Mouse (Mus musculus): ENCODE measurements at regions not wholly inside any gene's neighbourhood (a gene's known extent, or its start where the extent isn't known, plus 50 kb on each side); places are given as distances from the start of the nearest gene placed in this dataset.

DNA sequence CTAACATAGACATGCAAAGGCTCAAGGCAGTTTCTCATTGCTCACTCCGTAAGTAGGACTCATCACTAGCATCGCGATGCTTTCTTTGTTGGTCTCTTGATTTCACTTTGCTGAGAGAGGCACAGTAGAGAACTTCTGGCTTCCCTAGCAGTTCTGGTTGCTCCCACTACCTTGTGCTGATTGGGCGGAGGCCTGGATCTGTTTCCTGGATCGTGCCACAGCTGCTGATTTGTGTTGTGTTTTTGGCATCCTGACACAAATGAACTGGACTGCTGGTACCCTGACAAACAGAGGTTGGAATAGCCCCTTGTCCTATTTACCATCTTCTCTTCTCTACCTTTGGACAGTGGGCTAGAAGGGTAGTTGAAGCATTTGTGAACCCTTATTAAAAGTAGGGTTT lies 522.0 kb downstream of the Ptprc start:
- no peak for ATAC-seq (replicated peaks; ENCODE audit: low FRiP score, poor library complexity, severe bottlenecking)

DNA sequence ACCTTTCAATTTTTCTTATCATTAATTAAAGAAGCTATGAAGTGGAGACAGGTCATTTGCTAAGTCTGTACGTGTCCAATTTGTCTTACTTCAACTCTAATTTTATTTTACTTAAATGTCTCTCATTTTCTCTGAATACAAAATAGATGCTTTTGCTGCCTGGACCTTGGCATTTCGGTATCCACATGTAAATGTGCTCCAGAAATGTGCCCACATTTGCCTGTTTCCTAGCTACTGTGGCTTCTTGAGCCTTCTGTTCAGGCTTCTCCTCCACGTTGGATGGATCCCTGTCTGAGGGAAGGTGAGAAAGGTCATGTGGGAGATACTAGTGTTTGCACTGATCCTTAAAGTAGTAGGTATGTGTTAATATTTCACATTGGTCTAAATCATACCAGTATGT lies 524.9 kb downstream of the Ptprc start:
- no peak for ATAC-seq (replicated peaks; ENCODE audit: low FRiP score, poor library complexity, severe bottlenecking)

DNA sequence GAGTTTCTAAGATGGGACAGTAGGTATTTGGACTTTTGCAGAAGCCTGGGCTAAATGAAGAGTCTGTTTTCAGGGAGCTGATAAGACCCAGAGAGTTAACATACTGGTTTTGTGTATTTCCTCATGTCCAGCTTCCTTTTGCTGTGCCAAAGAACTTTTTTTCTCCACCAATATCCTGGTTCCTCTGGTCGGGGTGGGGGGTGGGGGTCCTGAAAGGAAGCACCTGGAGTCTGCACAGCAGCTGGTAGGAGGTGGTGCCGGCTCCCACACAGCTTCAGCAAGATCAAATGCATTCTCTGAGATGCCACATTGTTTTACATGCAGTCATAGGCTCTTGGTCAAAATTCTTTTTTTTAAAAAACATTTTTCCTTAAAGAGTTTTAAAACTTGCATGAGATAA lies 525.4 kb downstream of the Ptprc start:
- ATAC-seq (replicated peaks; ENCODE audit: low FRiP score, poor library complexity, severe bottlenecking) = no peak

DNA sequence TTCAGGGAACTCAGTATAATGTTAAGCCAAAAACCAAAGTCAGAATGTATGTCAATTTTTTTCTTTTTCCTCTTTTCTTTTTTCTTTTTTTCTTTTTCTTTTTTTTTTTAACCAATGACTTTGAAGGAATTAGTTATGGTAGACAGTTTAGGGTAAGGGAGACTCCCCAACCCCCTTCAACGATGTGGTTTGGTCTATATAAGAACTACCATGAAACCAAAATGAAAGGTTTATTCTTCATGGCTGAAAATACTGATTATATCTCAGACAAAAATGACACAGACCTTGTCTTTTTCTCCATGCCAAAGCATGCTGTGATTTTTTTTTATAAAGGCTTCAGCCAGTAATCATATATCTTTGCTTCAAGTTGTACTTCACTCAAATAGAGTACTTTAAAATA lies 526.7 kb downstream of the Ptprc start:
- ATAC-seq (replicated peaks; ENCODE audit: low FRiP score, poor library complexity, severe bottlenecking) = no peak

DNA sequence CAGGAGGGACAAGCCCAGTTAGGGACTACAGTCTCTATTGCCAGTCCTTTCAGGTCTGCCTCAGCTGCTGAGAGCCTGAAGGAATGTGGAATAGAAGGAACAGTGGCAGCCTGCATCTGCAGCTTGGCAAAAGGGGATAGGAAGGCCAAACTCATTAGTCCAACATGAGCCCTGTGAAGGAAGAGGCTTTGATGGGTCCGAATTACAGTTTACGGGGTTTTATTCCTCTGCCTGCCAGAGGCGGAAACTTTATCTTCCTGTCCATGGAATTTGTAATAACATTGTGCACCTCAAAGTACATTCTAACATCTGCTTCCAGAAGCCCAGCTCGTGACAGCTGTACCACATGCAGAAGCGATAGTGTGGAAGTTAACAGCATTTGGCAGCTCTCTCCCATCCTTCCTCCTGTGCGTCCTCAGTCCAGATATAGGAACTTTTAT lies 530.9 kb downstream of the Ptprc start:
- no peak for ATAC-seq (replicated peaks; ENCODE audit: low FRiP score, poor library complexity, severe bottlenecking)

DNA sequence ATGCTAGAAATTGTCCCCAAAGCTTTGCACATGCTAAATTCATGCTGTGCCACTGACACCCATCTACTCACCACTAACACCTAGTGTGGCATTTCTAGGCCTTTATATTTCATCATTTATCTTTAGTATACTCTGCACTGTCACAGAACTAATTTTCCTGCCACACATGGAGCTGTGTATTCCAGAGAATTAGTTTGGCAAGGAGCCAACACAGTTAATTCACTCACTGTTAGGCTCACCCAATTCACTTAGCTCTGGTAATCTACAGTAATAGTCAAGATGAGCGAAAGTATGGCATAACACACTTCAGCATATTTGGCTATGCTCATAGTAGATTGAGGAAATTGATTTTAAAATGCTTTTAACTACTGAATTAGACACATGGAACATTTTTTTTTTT lies 532.0 kb downstream of the Ptprc start:
- no peak for ATAC-seq (replicated peaks; ENCODE audit: low FRiP score, poor library complexity, severe bottlenecking)

DNA sequence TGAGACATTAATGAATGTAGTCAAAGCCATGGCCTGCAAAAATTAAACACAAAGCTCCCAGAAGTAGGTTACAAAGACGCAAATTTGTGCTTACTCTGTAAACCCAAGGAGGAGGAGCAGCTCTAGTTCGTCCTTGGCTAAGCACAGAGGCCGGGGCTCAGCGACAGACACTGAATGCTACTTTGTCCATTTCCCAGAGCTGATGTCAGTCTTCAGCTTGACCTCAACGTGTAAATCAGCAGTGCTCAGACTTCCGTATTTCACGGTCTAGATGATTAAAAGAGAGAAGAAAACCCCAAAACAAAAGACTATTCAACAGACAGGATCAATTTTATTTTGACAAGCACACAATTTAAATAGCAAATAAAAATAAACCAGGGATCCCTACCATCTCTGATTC lies 534.7 kb downstream of the Ptprc start:
- ATAC-seq (replicated peaks; ENCODE audit: low FRiP score, poor library complexity, severe bottlenecking) = no peak

DNA sequence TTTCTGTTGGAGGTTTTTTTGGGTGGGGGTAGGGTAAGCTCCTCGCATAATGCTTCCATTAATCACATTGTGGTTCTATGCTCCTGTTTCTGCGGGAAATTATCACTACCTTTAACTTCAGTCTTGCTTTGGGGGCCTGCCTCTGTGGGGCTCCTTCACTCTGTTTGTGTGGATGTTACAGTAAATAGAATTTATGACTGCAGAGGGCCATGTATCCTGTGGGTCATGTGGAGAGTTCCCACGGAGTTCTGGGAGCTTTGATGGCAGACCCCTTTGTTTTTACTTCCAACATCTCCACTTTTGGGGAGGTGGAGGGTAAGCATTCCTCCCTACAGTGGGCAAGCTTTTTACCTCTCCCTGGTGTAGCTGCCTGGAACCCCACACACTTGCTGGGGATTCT lies 538.6 kb downstream of the Ptprc start:
- ATAC-seq (replicated peaks; ENCODE audit: low FRiP score, poor library complexity, severe bottlenecking) = no peak

DNA sequence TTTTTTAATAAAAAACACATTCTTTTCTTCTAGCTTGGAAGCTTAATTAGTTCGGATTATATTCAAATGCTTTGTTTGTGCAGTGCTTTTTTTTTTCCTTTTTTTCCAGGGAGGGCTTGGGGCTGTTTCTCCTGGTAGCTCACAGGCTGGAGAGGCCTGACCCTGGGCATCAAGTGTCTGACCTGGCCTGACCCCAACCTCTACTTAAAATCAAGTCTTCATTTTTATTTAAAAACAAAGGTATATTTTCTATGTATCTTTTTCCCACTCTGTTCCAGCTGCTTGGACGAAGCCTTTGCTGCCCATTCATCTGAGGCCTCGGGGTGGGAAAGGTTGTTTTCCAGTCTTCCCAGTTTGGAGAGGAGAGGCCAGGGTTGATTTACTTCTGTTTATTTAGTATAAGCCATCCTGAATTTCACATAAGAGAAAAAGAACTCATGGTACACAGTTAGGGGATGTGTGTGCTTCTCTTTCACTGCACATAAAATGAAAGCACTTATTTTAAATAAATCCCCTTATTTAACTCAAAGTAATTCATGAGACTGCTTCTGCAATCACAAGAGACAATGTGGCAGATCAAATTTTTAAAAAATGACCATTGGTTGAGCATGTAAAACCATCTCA lies 539.1 kb downstream of the Ptprc start:
- no peak for ATAC-seq (replicated peaks; ENCODE audit: low FRiP score, poor library complexity, severe bottlenecking)

DNA sequence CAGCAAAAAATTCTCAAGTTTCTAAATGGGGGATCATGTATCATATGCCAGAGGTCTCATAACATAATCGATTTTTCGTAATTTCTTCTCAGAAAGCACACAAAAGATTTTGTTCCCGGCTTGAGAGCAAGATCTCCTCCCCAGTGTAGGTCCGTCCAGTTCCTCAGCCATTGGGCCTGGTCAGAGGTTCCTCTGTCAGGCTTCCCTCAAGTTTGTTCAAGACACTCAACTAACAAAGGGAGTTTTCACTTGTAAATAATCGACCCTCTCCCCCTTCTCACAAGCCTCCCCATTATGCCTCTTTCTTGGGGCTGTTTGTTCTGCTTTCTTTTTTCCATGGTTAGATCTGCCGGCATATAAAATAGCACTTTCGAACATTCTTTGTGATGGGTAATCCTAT lies 539.7 kb downstream of the Ptprc start:
- ATAC-seq (replicated peaks; ENCODE audit: low FRiP score, poor library complexity, severe bottlenecking) = no peak

DNA sequence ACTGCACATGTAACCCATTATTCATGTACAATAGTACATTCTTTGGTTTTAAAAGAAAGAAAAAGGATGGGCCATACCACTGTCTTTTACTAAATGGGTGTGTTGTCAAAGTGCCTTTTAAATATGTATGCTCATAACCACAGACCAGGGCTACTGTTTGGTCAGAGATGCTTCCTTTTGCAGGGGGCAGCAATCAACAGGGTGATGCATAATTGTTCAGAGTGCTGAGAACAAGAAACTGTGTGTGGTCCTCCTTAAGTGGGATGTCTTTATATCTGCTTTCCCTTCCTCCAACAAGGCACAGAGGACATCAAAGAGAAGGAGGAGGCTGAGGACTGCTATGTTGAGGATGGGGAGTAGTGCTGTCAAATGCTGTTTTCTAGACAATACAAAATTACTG lies 544.0 kb downstream of the Ptprc start:
- ATAC-seq (replicated peaks; ENCODE audit: low FRiP score, poor library complexity, severe bottlenecking) = no peak

DNA sequence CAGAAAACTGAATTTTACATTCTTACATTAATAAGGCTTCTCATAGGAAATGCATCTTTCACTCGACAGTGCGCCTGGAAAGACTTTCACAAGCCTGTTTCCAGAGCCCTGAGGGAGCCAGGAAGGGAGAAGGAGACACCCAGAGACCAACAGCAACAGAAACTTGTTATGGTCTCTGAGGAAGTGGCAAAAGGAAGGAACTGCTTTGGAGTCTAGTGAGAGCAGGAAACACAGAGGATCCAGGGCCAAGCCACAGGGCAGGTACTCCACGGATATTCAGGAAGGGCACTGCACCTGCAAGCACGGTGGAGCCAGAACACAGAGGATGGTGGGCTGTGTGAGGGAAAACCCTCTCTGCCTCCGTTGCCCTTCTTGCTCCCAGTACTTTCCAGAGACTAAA lies 554.8 kb downstream of the Ptprc start:
- no peak for ATAC-seq (replicated peaks; ENCODE audit: low FRiP score, poor library complexity, severe bottlenecking)

DNA sequence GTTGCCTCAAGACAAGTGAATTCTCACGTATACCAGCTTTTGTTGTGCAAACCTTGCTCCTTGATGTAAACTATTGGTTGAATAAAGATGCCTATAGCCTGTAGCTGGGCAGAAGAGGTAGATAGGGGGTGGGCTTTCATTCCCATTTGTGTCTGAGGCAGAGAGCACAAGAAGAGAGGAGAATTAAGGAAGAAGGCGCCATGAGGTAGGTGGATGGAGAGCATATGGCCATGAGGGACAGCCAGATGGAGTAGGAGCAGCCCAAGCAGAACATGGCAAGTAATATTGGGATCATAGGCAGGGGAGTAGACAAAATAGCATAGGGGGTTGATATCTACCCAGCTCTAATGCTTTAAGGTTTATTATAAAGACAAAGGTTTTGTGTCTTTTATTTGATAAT lies 557.3 kb downstream of the Ptprc start:
- no peak for ATAC-seq (replicated peaks; ENCODE audit: low FRiP score, poor library complexity, severe bottlenecking)

DNA sequence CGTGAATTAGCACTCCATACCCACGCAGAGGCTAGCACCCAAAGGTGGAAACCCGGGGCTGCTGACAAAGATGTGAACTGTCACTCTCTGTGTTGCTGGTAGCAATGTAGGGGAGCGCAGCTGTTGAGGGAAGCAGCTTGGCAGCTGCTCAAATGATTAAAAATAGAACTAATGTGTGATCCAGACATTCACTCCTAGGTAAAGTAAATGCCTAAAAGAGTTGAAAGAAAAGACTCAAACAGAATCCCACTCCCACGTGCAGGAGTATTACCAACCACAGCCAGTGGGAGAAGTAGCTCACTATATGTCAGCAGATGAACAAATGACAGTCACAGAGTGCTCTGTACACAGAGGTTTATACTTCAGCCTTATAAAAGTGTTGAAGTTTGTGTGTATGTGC lies 558.0 kb downstream of the Ptprc start:
- no peak for ATAC-seq (replicated peaks; ENCODE audit: low FRiP score, poor library complexity, severe bottlenecking)

DNA sequence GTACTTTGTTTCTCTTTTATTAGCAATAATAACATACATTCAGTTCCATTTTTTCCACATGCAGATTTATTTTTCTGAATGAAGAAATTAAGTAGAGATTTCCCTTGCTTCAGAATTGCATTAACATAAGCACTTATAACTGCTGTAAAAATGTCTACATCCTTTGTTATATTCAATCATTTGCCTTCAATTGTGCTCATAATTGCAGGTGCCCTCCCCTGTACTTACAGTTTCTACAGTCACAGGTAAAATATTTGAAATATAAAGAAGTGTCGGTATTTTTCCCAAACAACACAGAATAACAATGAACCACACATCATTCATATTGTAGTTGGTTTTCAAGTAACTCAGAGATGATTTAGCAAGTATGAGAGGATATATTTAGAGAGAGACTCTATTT lies 568.8 kb downstream of the Ptprc start:
- no peak for ATAC-seq (replicated peaks; ENCODE audit: low FRiP score, poor library complexity, severe bottlenecking)

DNA sequence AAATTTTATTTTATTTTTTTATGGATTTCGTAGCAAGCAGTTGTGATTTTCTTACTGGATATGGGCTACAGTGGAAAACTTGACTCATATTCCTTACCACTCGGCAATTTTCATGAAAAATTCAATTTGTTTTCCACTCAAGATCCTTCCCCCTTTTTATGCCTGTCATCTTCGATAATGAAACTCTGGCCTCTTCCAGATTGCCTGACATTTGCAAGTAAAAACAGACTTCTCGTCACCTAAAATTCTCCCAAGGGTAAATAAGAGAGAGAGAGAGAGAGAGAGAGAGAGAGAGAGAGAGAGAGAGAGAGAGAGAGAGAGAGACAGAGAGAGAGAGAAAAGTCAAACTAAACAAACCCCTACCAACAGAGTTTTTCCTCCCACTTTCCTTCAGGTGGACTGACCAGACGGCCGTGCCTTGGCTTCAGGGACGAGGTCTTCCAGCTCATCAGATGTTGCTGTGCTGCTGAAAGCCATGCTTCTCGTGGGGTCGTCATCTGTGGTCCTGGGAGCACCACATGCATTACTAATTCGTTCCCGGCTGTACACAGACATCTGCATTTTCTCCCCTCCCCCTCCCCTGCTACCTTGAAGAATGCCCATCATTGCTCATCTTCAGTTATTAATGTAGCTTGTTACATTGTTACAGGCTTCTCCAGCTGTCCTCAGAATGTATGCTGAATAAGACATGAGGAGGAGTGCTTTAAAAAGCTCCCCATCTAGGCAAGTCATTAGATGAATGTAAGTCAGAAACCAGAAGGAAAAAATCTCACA lies 569.4 kb downstream of the Ptprc start:
- ATAC-seq (replicated peaks; ENCODE audit: low FRiP score, poor library complexity, severe bottlenecking) = no peak

DNA sequence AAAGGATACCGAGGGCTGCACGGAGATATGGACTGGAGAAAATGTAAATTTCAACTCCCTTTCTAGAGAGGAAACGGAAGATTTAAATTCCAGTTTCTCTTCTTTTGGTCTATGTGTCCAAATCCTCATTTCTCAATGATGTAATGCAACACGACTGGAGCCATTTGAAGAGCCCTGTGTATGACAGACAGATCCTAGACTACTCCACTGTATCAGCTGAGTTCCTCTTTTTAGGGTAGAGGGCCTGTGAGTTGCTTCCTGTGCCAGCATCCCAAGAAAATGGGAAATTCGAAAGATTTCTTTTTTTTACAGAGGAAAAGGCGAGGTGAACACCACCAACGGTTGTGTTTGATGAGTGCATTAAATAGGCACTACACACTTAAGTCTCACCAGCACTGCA lies 581.8 kb downstream of the Ptprc start:
- no peak for ATAC-seq (replicated peaks; ENCODE audit: low FRiP score, poor library complexity, severe bottlenecking)

DNA sequence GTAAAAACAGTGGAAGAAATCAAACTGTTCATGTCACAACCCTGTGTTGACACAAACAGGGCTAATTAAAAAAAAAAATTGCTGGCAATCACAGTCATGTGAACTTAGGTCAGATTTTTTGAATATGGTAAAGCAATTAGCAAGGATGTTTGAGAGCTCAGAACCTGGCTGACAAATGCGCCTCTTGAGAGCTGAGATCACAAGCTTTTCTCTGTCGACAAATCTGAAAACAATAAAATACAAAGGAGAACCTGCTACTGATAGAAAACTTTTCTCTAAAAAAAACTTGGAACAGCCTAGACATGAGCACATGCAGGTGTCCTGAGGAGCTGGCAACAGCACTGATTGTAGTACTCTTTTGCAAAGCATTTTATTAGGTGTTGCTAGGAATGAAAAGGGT lies 583.6 kb downstream of the Ptprc start:
- ATAC-seq (replicated peaks; ENCODE audit: low FRiP score, poor library complexity, severe bottlenecking) = no peak

DNA sequence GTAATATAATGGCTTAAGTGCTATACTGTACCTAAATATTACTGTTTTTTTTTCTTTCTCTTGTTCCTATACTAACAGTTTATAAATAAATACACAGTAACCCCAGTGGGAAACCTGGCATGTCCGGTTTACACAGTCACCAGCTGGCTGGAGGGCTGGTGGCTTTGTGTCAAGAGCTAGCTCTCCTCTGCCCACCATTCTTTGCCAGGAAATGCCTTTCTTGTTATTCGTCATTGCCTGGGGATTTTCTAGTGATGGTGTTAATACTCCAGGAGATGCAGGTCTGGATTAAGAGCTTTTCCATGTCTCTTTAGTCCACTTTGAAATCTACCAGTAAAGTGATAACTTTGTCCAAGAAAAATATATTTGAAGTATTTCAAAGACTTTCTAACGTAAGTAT lies 584.2 kb downstream of the Ptprc start:
- no peak for ATAC-seq (replicated peaks; ENCODE audit: low FRiP score, poor library complexity, severe bottlenecking)

DNA sequence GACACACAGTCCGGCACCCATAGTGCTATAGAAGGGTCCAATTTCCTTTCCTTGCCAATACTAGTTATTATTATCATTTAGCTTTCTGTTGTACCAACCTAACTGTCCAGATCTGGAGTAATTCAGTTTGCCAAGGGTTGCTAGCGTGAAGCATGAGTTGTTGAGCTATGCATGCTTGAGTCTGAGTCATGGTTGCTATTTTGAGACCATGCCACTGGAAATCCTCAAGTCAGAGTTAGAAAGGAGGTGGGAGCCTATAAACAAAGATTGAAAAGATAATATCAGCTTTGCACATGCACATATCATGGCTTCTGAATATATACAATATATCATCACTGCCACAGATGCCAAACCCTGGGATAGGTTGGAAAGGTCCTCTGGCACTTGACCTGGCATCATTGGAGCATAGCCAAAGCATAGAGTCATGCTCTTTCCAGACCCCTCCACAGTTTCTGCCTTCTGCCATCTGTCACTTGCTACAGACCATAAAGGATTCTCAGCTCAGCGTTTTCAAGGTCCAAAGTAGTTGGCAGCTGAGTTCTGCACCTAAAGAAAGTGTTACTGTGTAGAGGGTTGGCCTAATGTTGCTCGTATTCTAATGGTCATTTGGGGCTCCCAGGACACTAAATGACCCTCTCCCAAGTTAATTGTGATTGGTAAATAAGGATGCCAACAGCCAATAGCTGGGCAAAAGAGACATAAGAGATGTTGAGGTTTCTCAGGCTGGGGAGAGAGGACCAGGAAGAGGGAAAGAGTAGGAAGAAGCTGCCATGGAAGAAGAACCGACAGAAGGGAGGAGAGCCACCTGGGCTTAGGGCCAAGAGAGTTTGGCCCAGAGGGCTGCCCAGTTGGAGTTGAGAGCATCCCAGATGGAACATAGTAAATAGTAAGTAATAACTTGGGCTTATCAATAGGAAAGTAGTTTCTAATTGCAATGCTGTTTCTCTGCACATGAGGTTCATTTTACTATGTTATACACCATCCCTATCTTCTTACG lies 586.9 kb downstream of the Ptprc start:
- no peak for ATAC-seq (replicated peaks; ENCODE audit: low FRiP score, poor library complexity, severe bottlenecking)

All from erythroblast, adult 5-6 weeks (primary cell).